In genomic region chr15:6883816-6884215, GRCm38 (mm10) we compare ENCODE assay signal across 9 mouse cellular contexts. TPM values are rescaled to one million over a fixed set of nuclear protein-coding genes. Genes with fewer than 3 reads are reported as not detected.
DNase-seq lines count a peak whose midpoint lies in the region; ATAC-seq and TF ChIP-seq lines count a peak whose summit lies in the region.
"Had no signal": no experiment of that assay in that cellular context is flagged by ENCODE, and none has a peak within 500 bp of the region (broad histone marks: within the 10 kb centered on the region; RNA-seq: fewer than 3 reads in every experiment).

No protein-coding gene starts in this region.

- H3K4me3 ChIP-seq in kidney, embryonic 15.5 days (replicated peaks): no peak overlapping the region
- H3K4me3 ChIP-seq in MEL (ENCODE audit: control insufficient read depth in 1 of 2, insufficient read depth in 1 of 2, low read depth in 2 of 2, low read length in 2 of 2): no peak overlapping the region
- H3K4me3 ChIP-seq in gastrocnemius, adult 2 months: no peak overlapping the region
- H3K4me3 ChIP-seq in left cerebral cortex, adult 2 months: no peak overlapping the region
- H3K4me3 ChIP-seq: erythroblast, embryonic 14.5 days had no signal

- no peaks in the 10 kb centered on the region for H3K27me3 ChIP-seq in kidney, embryonic 15.5 days
- H3K27me3 ChIP-seq in MEL (ENCODE audit: control insufficient read depth in 1 of 2, insufficient read depth in 2 of 2, low read length in 2 of 2): no peaks in the 10 kb centered on the region

- H3K79me2 ChIP-seq in MEL (ENCODE audit: control insufficient read depth, insufficient read depth, low read length, poor library complexity): no peaks in the 10 kb centered on the region

- no peak overlapping the region for H3K27ac ChIP-seq in kidney, embryonic 15.5 days
- no peak overlapping the region for H3K27ac ChIP-seq in MEL (ENCODE audit: control insufficient read depth, low read depth, low read length)
- H3K27ac ChIP-seq in gastrocnemius, adult 2 months: no peak overlapping the region
- H3K27ac ChIP-seq in left cerebral cortex, adult 2 months: no peak overlapping the region

- intact Hi-C loops in gastrocnemius, adult 2 months (cut with DNase I): loop anchor here (1.0 to 5.0 kb wide), 3 partner anchors 44 to 262 kb away; partner anchors contain the start of gene Rictor
- intact Hi-C loops in left cerebral cortex, adult 2 months (cut with DNase I): loop anchor here (5.0 kb wide), 1 partner anchor 262 kb away; no protein-coding TSS in a partner anchor

- peak; percentile 23 to 69 for DNase-seq in kidney, adult 8-10 months
- peak; percentile 60 for DNase-seq in MEL (ENCODE audit: low read depth, low spot score)
- DNase-seq in c-Kit-positive CD71-negative TER-119-negative erythroid progenitor cells, embryonic 14.5 days (ENCODE audit: low read depth): peak; percentile 33
- DNase-seq in gastrocnemius, adult 2 months: peak; percentile 76
- DNase-seq in left cerebral cortex, adult 2 months (ENCODE audit: extremely low spot score in 1 of 2, low spot score in 2 of 2): peak; percentile 50 to 51
- peak; percentile 18 for DNase-seq in retina, adult 2 months (ENCODE audit: low read depth, low spot score)

- ATAC-seq in kidney, embryonic 15.5 days (replicated peaks; ENCODE audit: low FRiP score): no peak
- ATAC-seq in granulocyte monocyte progenitor cell, adult 5-6 weeks (replicated peaks; ENCODE audit: poor library complexity, severe bottlenecking): no peak

- no peaks in the 10 kb centered on the region for H3K36me3 ChIP-seq in kidney, embryonic 15.5 days
- no peaks in the 10 kb centered on the region for H3K36me3 ChIP-seq in MEL (ENCODE audit: control insufficient read depth in 1 of 2, insufficient read depth in 2 of 2, low read length in 2 of 2)

- TF ChIP-seq POLR2A in MEL (IDR thresholded peaks at IDR 0.05; ENCODE audit: control insufficient read depth in 1 of 2, insufficient read depth in 1 of 2, low read depth in 1 of 2, low read length in 2 of 2, poor library complexity in 1 of 2): no peak

- H3K4me2 ChIP-seq in kidney, embryonic 15.5 days: no peak overlapping the region

- peaks cover 22% of the 10 kb centered on the region for H3K4me1 ChIP-seq in kidney, embryonic 15.5 days
- H3K4me1 ChIP-seq in MEL (ENCODE audit: control insufficient read depth in 1 of 2, insufficient read depth in 2 of 2, low read length in 2 of 2): no peaks in the 10 kb centered on the region

- peak; percentile 68 for TF ChIP-seq RAD21 in MEL (IDR thresholded peaks at IDR 0.05; ENCODE audit: low read depth, low read length)

- no peak overlapping the region for H3K9ac ChIP-seq in kidney, embryonic 15.5 days
- H3K9ac ChIP-seq in MEL (ENCODE audit: control insufficient read depth, low read depth, low read length, poor library complexity, severe bottlenecking): no peak overlapping the region

- TF ChIP-seq EP300 in MEL (IDR thresholded peaks at IDR 0.05; ENCODE audit: low read depth in 1 of 2, low read length in 2 of 2): no peak

- no peaks in the 10 kb centered on the region for H3K9me3 ChIP-seq in kidney, embryonic 15.5 days (replicated peaks)
- no peaks in the 10 kb centered on the region for H3K9me3 ChIP-seq in MEL (replicated peaks; ENCODE audit: insufficient read depth, low read length)

- TF ChIP-seq CTCF in MEL (IDR thresholded peaks at IDR 0.05 in 2 of 3, conservative IDR thresholded peaks at IDR 0.05 in 1 of 3; ENCODE audit: control insufficient read depth in 1 of 3, insufficient read depth in 1 of 3, low read depth in 2 of 3, low read length in 3 of 3, poor library complexity in 1 of 3, severe bottlenecking in 1 of 3): peak; percentile 51 to 75 (median 63); a peak in 5 of 6 replicates
- peak; percentile 87 for TF ChIP-seq CTCF in gastrocnemius, adult 2 months (IDR thresholded peaks at IDR 0.05)
- TF ChIP-seq CTCF in left cerebral cortex, adult 2 months (IDR thresholded peaks at IDR 0.05): peak; percentile 84

- WGBS in kidney, embryonic 15.5 days: 70% methylated on average over 5 of the region's 5 CpGs

TF ChIP-seq in MEL, 35 proteins besides CTCF, POLR2A, EP300 and RAD21:
- TF ChIP-seq MYC (IDR thresholded peaks at IDR 0.05; ENCODE audit: low read depth, low read length) (no peak), SMC3 (IDR thresholded peaks at IDR 0.05; ENCODE audit: low read depth, low read length) (peak; percentile 68), ZC3H11A (IDR thresholded peaks at IDR 0.05; ENCODE audit: low read depth, low read length) (peak; percentile 49; the same call in 1 of the 2 replicates)

RNA-seq across cellular contexts. Expression of gene Osmr, which starts 9.0 kb away (rescaled TPM):
- polyA plus RNA-seq in kidney, embryonic 15.5 days (2015; fragmentation: Nextera tagmentation; extraction: Ambion mirVana): 1.8 and 1.9 TPM in 2 replicates
- total RNA-seq in MEL (2012; rRNA removed): not detected in 2 replicates
- not detected for polyA plus RNA-seq in MEL (2012; ENCODE audit: insufficient read depth in 1 of 2, insufficient read length in 2 of 2, low read depth in 1 of 2, low replicate concordance in 2 of 2, missing spikeins in 1 of 2)
- total RNA-seq in gastrocnemius, adult 2 months (2021): 1 to 10 TPM; 4.3 to 6.4 TPM
- total RNA-seq in left cerebral cortex, adult 2 months (2021): 1 to 10 TPM; 2.5 to 3.4 TPM
- not detected in 2 replicates for total RNA-seq in granulocyte monocyte progenitor cell, adult 5-6 weeks (2014; fragmentation: Nextera tagmentation)
- not detected in 2 replicates for total RNA-seq in granulocyte monocyte progenitor cell, adult 5-6 weeks (2017)
- polyA plus RNA-seq: erythroblast, embryonic 14.5 days had no signal

Comparison
In these comparisons a context has a peak if more than half of its experiments do, and no peak if none do; other contexts are left out.
1. DNase-seq: peak in every context shown above with its lines; median percentile 76 in gastrocnemius, adult 2 months; 60 in MEL; 50 in left cerebral cortex, adult 2 months; 46 in kidney, adult 8-10 months; 33 in c-Kit-positive CD71-negative TER-119-negative erythroid progenitor cells, embryonic 14.5 days; 18 in retina, adult 2 months.